Mouse (Mus musculus) liver, embryonic 13.5 days (tissue): ENCODE measurements around the gene Denr. TPM values are rescaled to one million over a fixed set of nuclear protein-coding genes. Genes with fewer than 3 reads are reported as not detected.

ENCODE experiments used
- ATAC-seq: fragments of 200-750 bp; cut with Nextera tagmentation; 2 replicates; pipeline ENCODE4 v1.8.0; 2017; ENCODE audit warnings: low read depth, mild to moderate bottlenecking, moderate number of reproducible peaks, moderate library complexity
- DNase-seq: peaks from one replicate; pipeline ENCODE4 v3.0.0; 2022
- H3K27ac ChIP-seq: fragments of 300-500 bp; sonication (generic); 2 replicates; pipeline ENCODE4 v1.5.1; 2015; ENCODE audit warnings: moderate library complexity, mild to moderate bottlenecking, inconsistent platforms
- H3K27me3 ChIP-seq: fragments of 300-500 bp; sonication (generic); 2 replicates; pipeline ENCODE4 v1.6.1; 2015; ENCODE audit warnings: mild to moderate bottlenecking, inconsistent platforms
- H3K36me3 ChIP-seq: fragments of 300-500 bp; sonication (generic); 2 replicates; pipeline ENCODE4 v1.6.1; 2015; ENCODE audit warnings: mild to moderate bottlenecking, inconsistent platforms
- H3K4me1 ChIP-seq: fragments of 300-500 bp; sonication (generic); replicated peaks from 2 replicates; pipeline ENCODE4 v1.6.1; 2015; ENCODE audit warnings: inconsistent platforms
- H3K4me2 ChIP-seq: fragments of 300-500 bp; sonication (generic); 2 replicates; pipeline ENCODE4 v1.6.1; 2015; ENCODE audit warnings: inconsistent platforms, mild to moderate bottlenecking, moderate library complexity
- H3K4me3 ChIP-seq: fragments of 300-500 bp; sonication (generic); replicated peaks from 2 replicates; pipeline ENCODE4 v1.5.1; 2015; ENCODE audit warnings: mild to moderate bottlenecking, inconsistent platforms
- H3K9ac ChIP-seq: fragments of 300-500 bp; sonication (generic); 2 replicates; pipeline ENCODE4 v1.6.1; 2015; ENCODE audit warnings: mild to moderate bottlenecking, inconsistent platforms
- H3K9me3 ChIP-seq: fragments of 300-500 bp; sonication (generic); replicated peaks from 2 replicates; pipeline ENCODE4 v1.6.1; 2016; ENCODE audit warnings: inconsistent platforms
- WGBS: fragments of 180-500 bp; shearing (Covaris S2); methylation state at CpG from one replicate; pipeline ENCODE4 v1.1.7; 2015; ENCODE audit not compliant: insufficient replicate concordance; 5-methylcytosine and 5-hydroxymethylcytosine counted together
- polyA plus RNA-seq: library from polyadenylated mRNA; unstranded; fragments of >200 nt; fragmentation: Nextera tagmentation; extraction: Ambion mirVana; gene quantifications from 2 replicates; pipeline ENCODE4 v1.2.1, GENCODE M21; 2015

Gene Denr
- polyA plus RNA-seq, 1 experiment from 2014 or later: 79.0 TPM

GRCm38 (mm10) chr5:123947041-123947761 lies 40.2 kb downstream of the Denr start:
- no peaks in the 10 kb centered on the region for H3K27me3 ChIP-seq
- no peak overlapping the region for H3K27ac ChIP-seq
- no peak overlapping the region for H3K9ac ChIP-seq
- DNase-seq: no peak
- ATAC-seq: no peak
- no peaks in the 10 kb centered on the region for H3K4me1 ChIP-seq
- no peaks in the 10 kb centered on the region for H3K9me3 ChIP-seq
- H3K36me3 ChIP-seq: no peaks in the 10 kb centered on the region
- H3K4me3 ChIP-seq: no peak overlapping the region
- 48% methylated on average over 7 of the region's 7 CpGs for WGBS
- H3K4me2 ChIP-seq: no peak overlapping the region

- Histone ChIP-seq H3K36me3 (no peaks in the 10 kb centered on the region), H3K9ac (no peak overlapping the region), H3K4me1 (peaks cover 6% of the 10 kb centered on the region), H3K27me3 (no peaks in the 10 kb centered on the region), H3K9me3 (no peaks in the 10 kb centered on the region), H3K4me2 (no peak overlapping the region), H3K4me3 (no peak overlapping the region), H3K27ac (no peak overlapping the region)
- WGBS: 53% methylated on average over 5 of the region's 5 CpGs
- DNase-seq (no peak), ATAC-seq (no peak)
These were observed 45.5 kb downstream of the Denr start for GRCm38 (mm10) chr5:123952365-123953045.

GRCm38 (mm10) chr5:123957213-123957612 lies 50.2 kb downstream of the Denr start:
- no peak for ATAC-seq

GRCm38 (mm10) chr5:123959018-123959417 lies 52.0 kb downstream of the Denr start:
- H3K4me3 ChIP-seq: no peak overlapping the region
- WGBS: 71% methylated on average over 3 of the region's 3 CpGs
- no peaks in the 10 kb centered on the region for H3K27me3 ChIP-seq
- no peak for DNase-seq
- no peaks in the 10 kb centered on the region for H3K36me3 ChIP-seq
- no peaks in the 10 kb centered on the region for H3K9me3 ChIP-seq
- H3K9ac ChIP-seq: no peak overlapping the region
- no peak overlapping the region for H3K4me2 ChIP-seq
- ATAC-seq: no peak
- H3K4me1 ChIP-seq: peaks cover 7% of the 10 kb centered on the region
- H3K27ac ChIP-seq: no peak overlapping the region

More at GRCm38 (mm10) chr5:123957213-123957612, 50.2 kb downstream of the Denr start:
- no peaks in the 10 kb centered on the region for H3K27me3 ChIP-seq
- H3K4me3 ChIP-seq: no peak overlapping the region
- H3K9me3 ChIP-seq: no peaks in the 10 kb centered on the region
- no peak overlapping the region for H3K9ac ChIP-seq
- H3K4me1 ChIP-seq: peaks cover 6% of the 10 kb centered on the region
- no peak for DNase-seq
- H3K36me3 ChIP-seq: no peaks in the 10 kb centered on the region
- H3K27ac ChIP-seq: no peak overlapping the region
- 81% methylated on average over 8 of the region's 8 CpGs for WGBS
- no peak overlapping the region for H3K4me2 ChIP-seq

GRCm38 (mm10) chr5:123960129-123960528 lies 53.2 kb downstream of the Denr start:
- ATAC-seq (no peak), DNase-seq (no peak)
- WGBS: 66% methylated on average over 8 of the region's 8 CpGs
- Histone ChIP-seq H3K27ac (no peak overlapping the region), H3K27me3 (no peaks in the 10 kb centered on the region), H3K36me3 (no peaks in the 10 kb centered on the region), H3K4me1 (peaks cover 8% of the 10 kb centered on the region; the same call in 1 of the 2 replicates), H3K9me3 (no peaks in the 10 kb centered on the region), H3K4me2 (no peak overlapping the region), H3K9ac (no peak overlapping the region), H3K4me3 (no peak overlapping the region)

GRCm38 (mm10) chr5:123961046-123961445 lies 54.1 kb downstream of the Denr start:
- Histone ChIP-seq H3K4me2 (no peak overlapping the region), H3K27me3 (no peaks in the 10 kb centered on the region), H3K27ac (no peak overlapping the region), H3K36me3 (no peaks in the 10 kb centered on the region), H3K4me1 (peaks cover 9% of the 10 kb centered on the region; the same call in 1 of the 2 replicates), H3K4me3 (no peak overlapping the region), H3K9ac (no peak overlapping the region), H3K9me3 (no peaks in the 10 kb centered on the region)
- WGBS: 81% methylated on average over 12 of the region's 12 CpGs
- no peak for DNase-seq
- ATAC-seq: no peak

GRCm38 (mm10) chr5:123964208-123964607 lies 57.2 kb downstream of the Denr start:
- Histone ChIP-seq H3K9ac (no peak overlapping the region), H3K36me3 (no peaks in the 10 kb centered on the region), H3K27ac (no peak overlapping the region), H3K4me1 (peaks cover 11% of the 10 kb centered on the region; the same call in 1 of the 2 replicates), H3K27me3 (no peaks in the 10 kb centered on the region), H3K4me3 (no peak overlapping the region), H3K9me3 (no peaks in the 10 kb centered on the region), H3K4me2 (no peak overlapping the region)
- 83% methylated on average over 4 of the region's 4 CpGs for WGBS
- no peak for ATAC-seq
- DNase-seq: no peak

- no peaks in the 10 kb centered on the region for H3K36me3 ChIP-seq
- H3K27ac ChIP-seq: no peak overlapping the region; the same call in 1 of the 2 replicates
- ATAC-seq (no peak), DNase-seq (no peak)
- peaks cover 11% of the 10 kb centered on the region; the same call in 1 of the 2 replicates for H3K4me1 ChIP-seq
- H3K4me2 ChIP-seq: no peak overlapping the region
- H3K27me3 ChIP-seq: peaks cover 6% of the 10 kb centered on the region; the same call in 1 of the 2 replicates
- H3K4me3 ChIP-seq: no peak overlapping the region
- H3K9me3 ChIP-seq: no peaks in the 10 kb centered on the region
- no peak overlapping the region for H3K9ac ChIP-seq
- WGBS: 66% methylated on average over 2 of the region's 2 CpGs
These were observed 59.8 kb downstream of the Denr start for GRCm38 (mm10) chr5:123966759-123967158.

- 70% methylated on average over 5 of the region's 5 CpGs for WGBS
- H3K4me3 ChIP-seq: no peak overlapping the region
- H3K27ac ChIP-seq: no peak overlapping the region
- ATAC-seq (no peak), DNase-seq (no peak)
- peaks cover 15% of the 10 kb centered on the region for H3K4me1 ChIP-seq
- no peaks in the 10 kb centered on the region for H3K36me3 ChIP-seq
- H3K9me3 ChIP-seq: no peaks in the 10 kb centered on the region
- H3K9ac ChIP-seq: no peak overlapping the region
- H3K27me3 ChIP-seq: peaks cover 22% of the 10 kb centered on the region
- no peak overlapping the region for H3K4me2 ChIP-seq
These were observed 61.5 kb downstream of the Denr start for GRCm38 (mm10) chr5:123968468-123968867.

GRCm38 (mm10) chr5:123969216-123969615 lies 62.2 kb downstream of the Denr start:
- ATAC-seq (no peak), DNase-seq (no peak)
- H3K27ac ChIP-seq: no peak overlapping the region
- H3K36me3 ChIP-seq: no peaks in the 10 kb centered on the region
- peaks cover 29% of the 10 kb centered on the region for H3K27me3 ChIP-seq
- no peak overlapping the region for H3K4me2 ChIP-seq
- H3K4me1 ChIP-seq: peaks cover 18% of the 10 kb centered on the region
- no peaks in the 10 kb centered on the region for H3K9me3 ChIP-seq
- 76% methylated on average over 8 of the region's 8 CpGs for WGBS
- no peak overlapping the region for H3K4me3 ChIP-seq
- no peak overlapping the region for H3K9ac ChIP-seq

GRCm38 (mm10) chr5:123970576-123970975 lies 63.6 kb downstream of the Denr start:
- H3K27me3 ChIP-seq: peaks cover 41% of the 10 kb centered on the region
- DNase-seq (no peak), ATAC-seq (no peak)
- peaks cover 23% of the 10 kb centered on the region for H3K4me1 ChIP-seq
- H3K4me2 ChIP-seq: no peak overlapping the region
- H3K36me3 ChIP-seq: no peaks in the 10 kb centered on the region
- no peak overlapping the region for H3K4me3 ChIP-seq
- WGBS: 65% methylated on average over 4 of the region's 4 CpGs
- H3K27ac ChIP-seq: no peak overlapping the region
- H3K9me3 ChIP-seq: no peaks in the 10 kb centered on the region
- H3K9ac ChIP-seq: no peak overlapping the region
